In genomic region chr17:15108473-15109441, GRCm38 (mm10) we compare ENCODE assay signal across 9 mouse cellular contexts.
A peak's percentile ranks its signal among the peaks of the same experiment; 100 is the strongest.
DNase-seq lines count a peak whose midpoint lies in the region; ATAC-seq lines count a peak whose summit lies in the region.
"Had no signal": no experiment of that assay in that cellular context is flagged by ENCODE, and none has a peak within 500 bp of the region (broad histone marks: within the 10 kb centered on the region; RNA-seq: fewer than 3 reads in every experiment).

No protein-coding gene starts in this region.

- H3K9ac ChIP-seq in kidney, embryonic 14.5 days (ENCODE audit: low read depth, low read length) = no peak overlapping the region
- no peak overlapping the region for H3K9ac ChIP-seq in intestine, embryonic 14.5 days (ENCODE audit: low read length)
- no peak overlapping the region for H3K9ac ChIP-seq in midbrain, embryonic 15.5 days
- H3K9ac ChIP-seq in liver, embryonic 12.5 days = no peak overlapping the region

- peak overlapping the region; percentile 27; the same call in 1 of the 2 replicates for H3K4me2 ChIP-seq in kidney, embryonic 14.5 days (replicated peaks; ENCODE audit: low read depth, low read length)
- H3K4me2 ChIP-seq in intestine, embryonic 14.5 days (ENCODE audit: low read length) = peak overlapping the region; percentile 31
- H3K4me2 ChIP-seq in midbrain, embryonic 15.5 days = peak overlapping the region; percentile 35
- H3K4me2 ChIP-seq in liver, embryonic 12.5 days = no peak overlapping the region

- H3K4me3 ChIP-seq in kidney, embryonic 14.5 days (ENCODE audit: low read length) = no peak overlapping the region
- no peak overlapping the region for H3K4me3 ChIP-seq in intestine, embryonic 14.5 days (ENCODE audit: low read depth, low read length)
- no peak overlapping the region for H3K4me3 ChIP-seq in midbrain, embryonic 15.5 days
- no peak overlapping the region for H3K4me3 ChIP-seq in liver, embryonic 12.5 days

- DNase-seq in kidney, adult 8-10 months = no peak
- peak; percentile 79 for DNase-seq in embryo, embryonic 10.5 days (ENCODE audit: low spot score)
- peak; percentile 72 for DNase-seq in intestine, embryonic 14.5 days (ENCODE audit: low spot score)
- DNase-seq in thymus, postnatal 4 days = no peak
- no peak for DNase-seq in testis, postnatal 14 days (ENCODE audit: low spot score)

- no peaks in the 10 kb centered on the region for H3K27me3 ChIP-seq in kidney, embryonic 14.5 days (ENCODE audit: control insufficient read depth, insufficient read depth, low read length)
- no peaks in the 10 kb centered on the region for H3K27me3 ChIP-seq in intestine, embryonic 14.5 days (replicated peaks; ENCODE audit: control insufficient read depth, insufficient read depth, low read length)
- H3K27me3 ChIP-seq in midbrain, embryonic 15.5 days (replicated peaks) = no peaks in the 10 kb centered on the region
- H3K27me3 ChIP-seq in liver, embryonic 12.5 days (replicated peaks) = 0 out of 2 replicates have a peak, but pooled peaks cover 16% of the 10 kb centered on the region

- H3K36me3 ChIP-seq in kidney, embryonic 14.5 days (ENCODE audit: control insufficient read depth, insufficient read depth, low read length) = no peaks in the 10 kb centered on the region
- no peaks in the 10 kb centered on the region for H3K36me3 ChIP-seq in intestine, embryonic 14.5 days (ENCODE audit: control insufficient read depth, insufficient read depth, low read length)
- no peaks in the 10 kb centered on the region for H3K36me3 ChIP-seq in midbrain, embryonic 15.5 days (replicated peaks)
- no peaks in the 10 kb centered on the region for H3K36me3 ChIP-seq in liver, embryonic 12.5 days
- H3K36me3 ChIP-seq: G1E had no signal

- WGBS in kidney, embryonic 14.5 days = 16% methylated on average over 20 of the region's 20 CpGs
- WGBS in intestine, embryonic 14.5 days = 7% methylated on average over 20 of the region's 20 CpGs
- WGBS in midbrain, embryonic 15.5 days = 33% methylated on average over 20 of the region's 20 CpGs
- 62% methylated on average over 20 of the region's 20 CpGs for WGBS in liver, embryonic 12.5 days (ENCODE audit: insufficient replicate concordance)

- peak; percentile 92 for ATAC-seq in kidney, embryonic 14.5 days (ENCODE audit: low FRiP score, low TSS enrichment)
- peak; percentile 77 for ATAC-seq in intestine, embryonic 14.5 days (replicated peaks; ENCODE audit: low FRiP score, low TSS enrichment, low read depth)
- peak; percentile 81 for ATAC-seq in midbrain, embryonic 15.5 days (replicated peaks)
- no peak for ATAC-seq in liver, embryonic 12.5 days

- peaks cover 11% of the 10 kb centered on the region for H3K4me1 ChIP-seq in kidney, embryonic 14.5 days (ENCODE audit: control insufficient read depth, insufficient read depth, low read length)
- H3K4me1 ChIP-seq in intestine, embryonic 14.5 days (replicated peaks; ENCODE audit: control insufficient read depth, insufficient read depth, low read length) = peaks cover 30% of the 10 kb centered on the region
- H3K4me1 ChIP-seq in midbrain, embryonic 15.5 days = peaks cover 9% of the 10 kb centered on the region; the same call in 1 of the 2 replicates
- H3K4me1 ChIP-seq in liver, embryonic 12.5 days = 0 out of 2 replicates have a peak, but pooled peaks cover 3% of the 10 kb centered on the region

- H3K9me3 ChIP-seq in kidney, embryonic 14.5 days (ENCODE audit: control insufficient read depth, low read length) = no peaks in the 10 kb centered on the region
- H3K9me3 ChIP-seq in intestine, embryonic 14.5 days (ENCODE audit: control insufficient read depth, low read length) = no peaks in the 10 kb centered on the region
- no peaks in the 10 kb centered on the region for H3K9me3 ChIP-seq in midbrain, embryonic 15.5 days
- H3K9me3 ChIP-seq in liver, embryonic 12.5 days (replicated peaks) = no peaks in the 10 kb centered on the region
- H3K9me3 ChIP-seq: G1E had no signal

- H3K27ac ChIP-seq in kidney, embryonic 14.5 days (ENCODE audit: low read depth, low read length) = peak overlapping the region; percentile 4; the same call in 1 of the 2 replicates
- H3K27ac ChIP-seq in intestine, embryonic 14.5 days (ENCODE audit: low read depth) = peak overlapping the region; percentile 58
- H3K27ac ChIP-seq in midbrain, embryonic 15.5 days = no peak overlapping the region
- no peak overlapping the region for H3K27ac ChIP-seq in liver, embryonic 12.5 days

Comparison
In these comparisons a context has a peak if more than half of its experiments do, and no peak if none do; other contexts are left out.
1. H3K27ac ChIP-seq: peak in kidney, embryonic 14.5 days (single experiment) and intestine, embryonic 14.5 days (single experiment); none in midbrain, embryonic 15.5 days (single experiment) and liver, embryonic 12.5 days (single experiment).
2. DNase-seq: peak in embryo, embryonic 10.5 days (single experiment) and intestine, embryonic 14.5 days (single experiment); none in kidney, adult 8-10 months (0 of 2), thymus, postnatal 4 days (single experiment) and testis, postnatal 14 days (single experiment).